Mouse (Mus musculus) stomach, embryonic 16.5 days (tissue): ENCODE results near the gene Polr1e. TPM values are rescaled to one million over a fixed set of nuclear protein-coding genes. Genes with fewer than 3 reads are reported as not detected.

Source experiments
- ATAC-seq: fragments of 200-750 bp; cut with Nextera tagmentation; 2 replicates; pipeline ENCODE4 v1.8.0; 2017; ENCODE audit warnings: moderate number of reproducible peaks, moderate TSS enrichment; ENCODE audit not compliant: insufficient read depth, low FRiP score
- H3K27ac ChIP-seq: fragments of 300-500 bp; sonication (generic); 2 replicates; pipeline ENCODE4 v1.5.1; 2014; ENCODE audit warnings: low read length
- H3K27me3 ChIP-seq: fragments of 300-500 bp; sonication (generic); 2 replicates; pipeline ENCODE4 v1.6.1; 2014; ENCODE audit warnings: low read length, control low read depth, mixed read lengths; ENCODE audit not compliant: control insufficient read depth, insufficient read depth
- H3K36me3 ChIP-seq: fragments of 300-500 bp; sonication (generic); 2 replicates; pipeline ENCODE4 v1.6.1; 2014; ENCODE audit warnings: low read length; ENCODE audit not compliant: control insufficient read depth, insufficient read depth
- H3K4me1 ChIP-seq: fragments of 300-500 bp; sonication (generic); 2 replicates; pipeline ENCODE4 v1.6.1; 2014; ENCODE audit warnings: low read length, control low read depth, mixed read lengths; ENCODE audit not compliant: control insufficient read depth, insufficient read depth
- H3K4me2 ChIP-seq: fragments of 300-500 bp; sonication (generic); 2 replicates; pipeline ENCODE4 v1.6.1; 2014; ENCODE audit warnings: low read depth, low read length, mixed read lengths
- H3K4me3 ChIP-seq: fragments of 300-500 bp; sonication (generic); replicated peaks from 2 replicates; pipeline ENCODE4 v1.5.1; 2014; ENCODE audit warnings: mild to moderate bottlenecking, low read length
- H3K9ac ChIP-seq: fragments of 300-500 bp; sonication (generic); 2 replicates; pipeline ENCODE4 v1.6.1; 2014; ENCODE audit warnings: low read length
- H3K9me3 ChIP-seq: fragments of 300-500 bp; sonication (generic); replicated peaks from 2 replicates; pipeline ENCODE4 v1.6.1; 2016; ENCODE audit warnings: low read length, control low read depth; ENCODE audit not compliant: control insufficient read depth
- WGBS: fragments of 180-500 bp; shearing (Covaris S2); extraction: QIAGEN DNeasy Blood & Tissue Kit; methylation state at CpG from one replicate; pipeline ENCODE4 v1.1.7; 2014; 5-methylcytosine and 5-hydroxymethylcytosine counted together
- polyA plus RNA-seq: library from polyadenylated mRNA; unstranded; fragments of >200 nt; fragmentation: Nextera tagmentation; extraction: Ambion mirVana; gene quantifications from 2 replicates; pipeline ENCODE4 v1.2.1, GENCODE M21; 2015

The Polr1e gene
- polyA plus RNA-seq, 1 experiment from 2014 or later, result 32.7 TPM

DNA sequence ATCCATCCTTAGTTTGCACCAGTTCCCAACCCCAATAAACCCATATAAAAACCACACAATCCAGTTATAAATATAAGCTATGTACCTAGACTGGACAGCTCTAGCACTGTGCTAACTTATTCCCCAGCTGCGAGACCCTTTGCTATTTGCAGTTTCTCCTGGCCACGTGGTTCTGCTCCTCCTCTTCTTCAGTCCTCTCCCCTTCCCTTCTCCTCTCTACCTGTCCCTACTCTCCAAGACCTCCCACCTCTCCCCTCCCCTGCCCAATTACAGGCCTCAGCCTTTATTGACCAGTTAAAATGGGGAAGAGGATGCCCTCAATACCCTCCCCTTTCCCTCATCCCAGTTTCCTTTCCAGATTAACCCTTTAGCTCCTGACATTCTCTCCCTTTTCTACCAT, 4.8 kb upstream of the Polr1e start:
- H3K4me1 ChIP-seq, result peaks cover 10% of the 10 kb centered on the region
- H3K4me3 ChIP-seq, result peak overlapping the region; percentile 76
- ATAC-seq, result no peak
- 2% methylated on average over 2 of the region's 2 CpGs for WGBS
- peak overlapping the region; percentile 3; the same call in 1 of the 2 replicates for H3K9ac ChIP-seq
- no peaks in the 10 kb centered on the region for H3K36me3 ChIP-seq
- peak overlapping the region; percentile 73 for H3K4me2 ChIP-seq
- H3K27ac ChIP-seq, result no peak overlapping the region
- H3K9me3 ChIP-seq, result no peaks in the 10 kb centered on the region
- H3K27me3 ChIP-seq, result no peaks in the 10 kb centered on the region

DNA sequence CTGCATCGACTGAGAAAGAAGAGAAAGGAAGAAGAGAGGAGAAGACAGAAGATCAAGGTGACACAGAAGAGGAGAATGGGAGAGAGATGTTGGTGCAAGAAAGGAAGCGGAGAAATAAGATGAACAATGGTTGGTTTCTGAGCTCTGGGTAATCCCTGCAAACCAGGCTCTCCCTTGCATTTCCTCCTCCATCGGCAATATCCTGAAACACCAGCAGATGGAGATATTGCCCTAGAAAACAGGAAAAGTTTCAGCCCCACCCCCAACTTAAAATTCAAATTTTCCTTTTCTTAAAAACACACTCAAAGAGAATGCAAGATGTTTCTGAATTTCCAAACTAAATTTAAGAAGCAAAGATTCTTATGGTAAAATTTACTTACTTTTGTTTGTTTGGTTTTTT, 2.8 kb upstream of the Polr1e start:
- 11% methylated on average over 3 of the region's 3 CpGs for WGBS
- Histone ChIP-seq H3K4me3 (no peak overlapping the region), H3K4me2 (no peak overlapping the region), H3K9ac (peak overlapping the region; percentile 3; the same call in 1 of the 2 replicates), H3K36me3 (no peaks in the 10 kb centered on the region), H3K27me3 (no peaks in the 10 kb centered on the region), H3K4me1 (peaks cover 15% of the 10 kb centered on the region), H3K27ac (no peak overlapping the region), H3K9me3 (no peaks in the 10 kb centered on the region)
- ATAC-seq, result no peak

DNA sequence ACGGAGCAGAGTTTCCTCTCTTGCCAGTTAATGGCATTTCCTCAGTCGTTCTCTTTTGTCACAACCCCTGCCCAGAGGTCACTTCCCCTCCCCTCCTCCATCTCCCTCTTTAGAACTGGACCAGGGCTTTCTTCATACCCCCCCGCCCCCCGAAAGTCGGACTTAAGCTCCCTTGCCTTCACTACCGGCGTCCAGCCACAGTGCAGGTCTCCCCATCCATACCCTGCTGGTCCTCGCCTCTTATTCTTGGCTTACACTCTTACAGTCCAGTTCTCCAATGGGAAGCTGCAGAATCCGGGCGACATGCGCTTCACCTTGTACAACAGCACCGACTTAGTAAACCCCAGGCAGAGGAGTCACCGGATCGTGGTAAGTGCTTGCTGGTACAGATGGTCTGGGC, 626 bp downstream of the Polr1e start:
- 2% methylated on average over 14 of the region's 14 CpGs for WGBS

DNA sequence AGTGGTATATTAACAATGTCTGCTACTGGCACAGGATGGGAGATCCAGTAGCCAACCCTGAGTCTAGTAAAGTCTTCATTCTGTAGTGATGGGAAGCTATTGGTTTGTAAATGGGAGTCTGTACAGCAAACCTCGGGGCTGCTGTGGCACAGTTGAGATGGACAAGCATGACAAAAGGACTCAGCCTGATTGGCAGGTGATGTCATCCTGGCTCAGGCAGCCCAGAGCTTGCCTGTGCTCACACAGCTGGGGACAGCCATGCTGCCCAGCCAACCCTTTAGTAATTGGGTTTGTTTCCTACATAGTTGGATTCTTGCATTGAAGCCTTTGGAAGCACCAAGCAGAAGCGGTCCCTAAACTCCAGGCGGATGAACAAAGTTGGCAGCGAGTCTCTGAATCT, 8.1 kb downstream of the Polr1e start:
- Histone ChIP-seq H3K4me3 (no peak overlapping the region), H3K4me2 (no peak overlapping the region), H3K9me3 (no peaks in the 10 kb centered on the region), H3K27ac (no peak overlapping the region), H3K4me1 (no peaks in the 10 kb centered on the region), H3K36me3 (no peaks in the 10 kb centered on the region), H3K27me3 (no peaks in the 10 kb centered on the region), H3K9ac (no peak overlapping the region)
- 89% methylated on average over 4 of the region's 4 CpGs for WGBS
- ATAC-seq, result no peak

More for the DNA sequence above, 626 bp downstream of the Polr1e start:
- Histone ChIP-seq H3K4me1 (peaks cover 6% of the 10 kb centered on the region; the same call in 1 of the 2 replicates), H3K4me2 (peak overlapping the region; percentile 67), H3K27me3 (no peaks in the 10 kb centered on the region), H3K9ac (peak overlapping the region; percentile 76), H3K27ac (no peak overlapping the region), H3K4me3 (peak overlapping the region; percentile 82), H3K36me3 (no peaks in the 10 kb centered on the region), H3K9me3 (no peaks in the 10 kb centered on the region)
- ATAC-seq, result no peak

DNA sequence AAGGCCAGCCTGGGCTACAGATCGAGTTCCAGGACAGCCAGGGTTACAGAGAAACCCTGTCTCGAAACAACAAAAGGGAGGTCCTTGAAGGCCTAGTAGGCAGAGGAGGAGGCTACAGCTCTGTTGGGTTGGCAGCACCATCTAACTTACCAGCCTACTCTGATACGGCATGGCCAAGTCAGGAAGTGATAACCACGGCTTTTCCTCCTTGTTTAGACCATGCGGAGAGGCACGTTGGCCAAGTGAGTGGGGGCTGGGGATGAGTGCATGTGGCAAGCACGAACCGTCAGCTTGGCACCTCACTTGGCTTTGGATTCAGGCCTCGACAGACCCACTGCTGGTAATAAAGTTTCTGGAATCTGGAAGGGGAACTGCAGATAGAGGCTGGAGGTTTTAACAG, 14.2 kb downstream of the Polr1e start:
- Histone ChIP-seq H3K4me3 (no peak overlapping the region), H3K36me3 (no peaks in the 10 kb centered on the region), H3K9ac (no peak overlapping the region), H3K27me3 (no peaks in the 10 kb centered on the region), H3K4me2 (no peak overlapping the region), H3K27ac (no peak overlapping the region), H3K4me1 (peaks cover 12% of the 10 kb centered on the region; the same call in 1 of the 2 replicates), H3K9me3 (no peaks in the 10 kb centered on the region)
- ATAC-seq, result no peak
- WGBS, result 82% methylated on average over 9 of the region's 9 CpGs

DNA sequence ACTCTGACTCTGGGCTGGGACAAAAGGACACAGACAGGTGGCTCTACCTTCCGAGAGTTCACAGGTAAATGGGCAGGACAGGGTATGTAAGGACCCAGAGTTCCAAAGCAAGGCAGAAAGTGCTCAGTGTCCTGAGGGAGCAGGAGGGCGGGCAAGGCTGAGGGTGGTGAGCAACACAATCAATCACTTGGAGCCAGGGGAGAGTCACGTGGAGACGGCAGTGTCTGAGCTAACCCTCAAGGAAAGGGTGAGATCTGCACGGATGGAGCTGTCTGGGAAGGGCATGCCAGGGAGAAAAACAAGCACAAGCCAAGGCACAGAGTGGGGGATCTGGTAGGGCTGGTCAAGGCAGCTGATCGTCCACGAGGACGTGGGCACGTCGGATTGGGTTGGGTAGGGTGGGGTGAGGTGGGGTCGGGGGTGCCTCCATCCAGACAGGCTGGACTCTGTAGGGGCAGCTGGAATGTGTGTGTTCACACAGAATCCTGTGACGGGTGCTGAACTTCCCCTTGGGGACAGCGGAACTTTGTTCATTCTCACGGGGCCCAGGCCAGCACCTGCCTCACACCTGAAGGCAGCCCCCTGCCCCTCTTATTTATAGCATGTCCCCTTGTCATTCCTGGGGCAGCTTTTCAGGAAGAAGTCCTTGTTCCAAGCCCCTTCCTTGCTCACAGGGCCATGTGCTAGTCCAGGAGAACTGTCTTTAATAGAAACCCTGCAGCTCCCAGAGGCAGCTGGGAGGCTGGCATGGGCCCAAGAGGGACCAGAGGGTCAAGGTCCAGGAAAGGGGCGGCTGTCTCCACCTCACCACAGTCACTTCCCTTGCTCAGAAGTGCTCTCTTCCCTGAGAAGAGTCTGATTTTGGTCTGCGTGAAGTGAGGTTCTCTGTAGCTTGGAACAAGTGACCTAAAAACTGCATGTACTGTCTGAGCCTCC, 16.6 kb downstream of the Polr1e start:
- Histone ChIP-seq H3K4me2 (no peak overlapping the region), H3K36me3 (no peaks in the 10 kb centered on the region)
- 49% methylated on average over 16 of the region's 16 CpGs for WGBS

DNA sequence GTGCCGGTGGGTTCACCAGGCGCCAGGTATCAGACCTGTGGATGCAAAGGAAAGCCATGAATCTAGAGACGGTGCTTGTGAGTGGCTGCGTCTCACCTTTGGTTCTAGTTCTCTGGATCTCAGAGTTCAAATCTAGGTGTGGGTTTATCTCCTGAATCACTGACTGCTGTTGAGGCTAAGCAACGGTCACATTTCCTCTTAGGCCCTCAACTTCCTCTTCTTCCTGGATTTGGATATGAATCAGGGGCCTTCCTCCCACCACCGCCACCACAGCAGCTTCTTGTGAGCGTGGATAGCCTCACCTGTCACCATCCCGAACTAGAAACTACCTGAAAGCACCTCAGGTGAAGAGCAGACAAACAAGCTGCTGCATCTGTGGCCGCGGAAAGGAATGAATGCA, 17.7 kb downstream of the Polr1e start:
- H3K4me2 ChIP-seq, result no peak overlapping the region
- H3K9me3 ChIP-seq, result no peaks in the 10 kb centered on the region
- no peaks in the 10 kb centered on the region for H3K27me3 ChIP-seq
- 86% methylated on average over 10 of the region's 10 CpGs for WGBS
- H3K27ac ChIP-seq, result no peak overlapping the region
- no peak overlapping the region for H3K4me3 ChIP-seq
- peaks cover 12% of the 10 kb centered on the region; the same call in 1 of the 2 replicates for H3K4me1 ChIP-seq
- H3K36me3 ChIP-seq, result no peaks in the 10 kb centered on the region
- no peak for ATAC-seq
- H3K9ac ChIP-seq, result no peak overlapping the region

More for the DNA sequence above, 16.6 kb downstream of the Polr1e start:
- no peak overlapping the region for H3K27ac ChIP-seq
- H3K4me1 ChIP-seq, result peaks cover 12% of the 10 kb centered on the region; the same call in 1 of the 2 replicates
- peak; percentile 16; the same call in 1 of the 2 replicates for ATAC-seq
- H3K9me3 ChIP-seq, result no peaks in the 10 kb centered on the region
- H3K9ac ChIP-seq, result 0 out of 2 replicates have a peak overlapping the region, but pooled peaks have one; percentile 8
- H3K27me3 ChIP-seq, result no peaks in the 10 kb centered on the region
- no peak overlapping the region for H3K4me3 ChIP-seq

DNA sequence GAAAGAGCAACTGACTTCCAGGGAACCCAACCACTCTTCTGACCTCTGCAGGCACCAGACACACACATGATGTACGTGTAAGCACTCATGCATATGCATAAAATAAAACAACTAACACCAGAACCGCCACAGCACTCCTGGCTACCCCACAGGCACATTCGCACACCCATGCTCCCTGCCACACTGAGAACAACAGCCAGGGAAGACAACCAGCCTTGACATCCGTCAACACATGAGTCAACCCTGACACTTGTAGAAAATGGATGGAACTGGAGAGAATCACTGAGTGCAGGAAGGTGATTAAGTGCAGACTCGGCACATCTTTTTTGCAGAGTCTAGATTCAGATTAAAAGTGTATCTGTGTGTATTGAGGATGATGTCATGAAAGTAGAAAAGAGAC, 18.2 kb downstream of the Polr1e start:
- Histone ChIP-seq H3K4me2 (no peak overlapping the region), H3K27ac (no peak overlapping the region), H3K9ac (no peak overlapping the region), H3K4me1 (peaks cover 12% of the 10 kb centered on the region; the same call in 1 of the 2 replicates), H3K4me3 (no peak overlapping the region), H3K27me3 (no peaks in the 10 kb centered on the region), H3K36me3 (peaks cover 3% of the 10 kb centered on the region; the same call in 1 of the 2 replicates), H3K9me3 (no peaks in the 10 kb centered on the region)
- WGBS, result 81% methylated on average over 5 of the region's 5 CpGs
- ATAC-seq, result no peak
